Mouse (Mus musculus) liver, postnatal 0 days (tissue): ENCODE measurements at regions not wholly inside any gene's neighbourhood (a gene's known extent, or its start where the extent isn't known, plus 50 kb on each side); places are given as distances from the start of the nearest gene placed in this dataset.

Source experiments
- CTCF ChIP-seq: sonication (generic); IDR thresholded peaks from 2 replicates; pipeline ENCODE4 v1.5.1; 2016; ENCODE audit warnings: antibody characterized with exemption, low read depth
- EP300 ChIP-seq: IDR thresholded peaks from 2 replicates; pipeline ENCODE4 v1.6.1; 2016; ENCODE audit warnings: antibody characterized with exemption, low read depth, mild to moderate bottlenecking

DNA sequence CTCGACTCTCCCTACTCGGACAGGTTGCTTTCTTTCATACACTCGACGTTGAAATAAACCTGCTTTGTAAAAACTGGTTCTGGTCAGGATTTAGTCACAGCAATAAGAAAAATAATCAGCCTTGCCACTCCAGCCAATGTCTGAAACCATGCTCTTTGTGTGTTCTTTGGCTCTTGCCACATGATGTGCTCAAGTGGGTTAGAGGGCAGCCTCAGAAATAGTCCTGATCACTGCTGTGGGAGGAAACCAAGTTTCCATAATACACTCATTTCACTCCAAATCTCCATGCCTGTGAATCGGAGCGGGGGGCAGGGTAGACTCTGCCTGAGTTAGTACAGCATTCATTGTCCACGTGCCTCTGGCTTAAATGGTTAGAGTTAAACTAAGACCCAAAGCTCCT is 63.8 kb downstream of the Gm10295 start:
- no peak for TF ChIP-seq CTCF
- no peak for TF ChIP-seq EP300
